Mouse (Mus musculus) heart, adult 2 months (tissue): ENCODE results near the gene B4galnt3.

ENCODE experiments used
- CTCF ChIP-seq: fragments of 200-600 bp; IDR thresholded peaks from 2 replicates; pipeline ENCODE4 v1.8.1; 2022; ENCODE audit warnings: antibody characterized with exemption, mild to moderate bottlenecking, moderate library complexity
- POLR2A ChIP-seq: fragments of 200-500 bp; IDR thresholded peaks from 2 replicates; pipeline ENCODE4 v1.6.1; 2011; ENCODE audit warnings: mild to moderate bottlenecking, low read depth, low read length, control low read depth; ENCODE audit not compliant: insufficient read depth

DNA sequence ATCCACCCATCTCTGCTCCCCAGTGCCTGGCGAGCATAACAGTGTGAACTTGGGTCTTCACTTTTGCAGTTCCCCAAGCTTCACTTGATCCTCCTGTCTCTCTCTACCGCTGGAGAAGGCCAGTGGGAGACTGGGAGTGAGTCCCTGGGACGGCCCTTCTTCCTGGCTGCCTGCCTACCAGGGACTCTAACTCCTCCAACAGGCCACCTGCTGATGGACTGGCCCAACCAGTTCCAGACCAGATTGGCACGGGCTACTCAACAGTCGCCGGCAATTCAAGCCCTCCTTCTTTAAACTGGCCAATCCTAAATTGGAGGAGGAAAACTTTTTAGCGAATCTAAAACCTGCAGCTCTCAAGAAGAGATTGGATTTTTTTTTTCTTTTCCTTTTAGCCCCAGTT is 99.4 kb downstream of the B4galnt3 start:
- TF ChIP-seq POLR2A (no peak), CTCF (no peak)
